Mouse (Mus musculus): ENCODE results near the gene Efna2.
"Not testable (repeated sequence)": the region's sequence is repeated elsewhere in the genome, so short reads cannot be mapped to it uniquely, and the experiment has no call there.

Gene Efna2

GRCm38 (mm10) chr10:80196778-80197581 is 17.7 kb downstream of the Efna2 start:
- DNase-seq = no peak

DNA sequence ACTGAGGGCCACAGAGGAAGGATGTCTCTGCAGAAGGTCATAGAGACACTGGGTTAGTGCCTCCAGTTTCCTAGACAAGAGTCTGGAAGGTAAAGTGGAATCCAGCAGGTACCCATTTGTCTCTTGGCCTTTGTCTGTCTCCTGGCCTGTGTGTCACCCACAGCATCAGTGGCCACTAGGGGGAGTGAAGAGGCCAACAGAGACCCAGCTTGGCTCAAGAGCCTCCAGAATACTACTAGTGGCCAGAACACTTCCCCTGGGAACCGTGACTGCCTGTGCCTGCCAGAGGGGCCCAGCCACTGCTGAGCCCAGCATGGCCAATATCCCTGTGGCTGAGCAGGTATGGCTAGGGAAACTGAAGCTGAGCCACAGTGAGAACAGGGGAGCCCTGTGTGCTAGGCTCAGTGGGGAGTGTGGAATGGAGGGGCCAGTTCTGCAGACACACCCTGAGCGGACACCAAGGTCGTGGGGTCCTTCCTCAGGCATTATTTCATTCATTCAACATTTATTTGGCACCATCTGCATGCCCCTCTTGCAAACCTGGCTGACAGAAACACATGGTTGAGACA is 20.2 kb downstream of the Efna2 start:
- DNase-seq = peak; percentile 80

GRCm38 (mm10) chr10:80200485-80200884 is 21.2 kb downstream of the Efna2 start:
- no peak for DNase-seq

DNA sequence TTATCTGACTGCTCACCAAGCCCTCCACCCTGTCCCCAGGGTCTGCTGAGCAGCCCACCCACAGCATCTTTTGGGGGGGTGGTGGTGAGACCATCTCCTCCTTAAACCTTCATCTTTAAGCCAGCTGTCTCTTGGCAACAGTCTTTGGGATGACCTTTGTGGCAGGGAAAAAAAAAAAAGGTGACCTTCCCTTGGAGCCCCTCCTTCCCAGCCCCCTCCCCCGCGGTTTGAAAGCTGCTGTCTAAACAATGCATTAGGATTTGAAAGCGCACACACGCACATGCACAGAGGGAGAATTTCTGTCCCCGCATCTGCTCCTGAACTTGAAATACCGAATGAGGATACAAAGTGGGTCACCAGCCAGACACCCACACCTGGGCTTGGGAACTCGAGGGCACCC is 24.8 kb downstream of the Efna2 start:
- no peak for DNase-seq

DNA sequence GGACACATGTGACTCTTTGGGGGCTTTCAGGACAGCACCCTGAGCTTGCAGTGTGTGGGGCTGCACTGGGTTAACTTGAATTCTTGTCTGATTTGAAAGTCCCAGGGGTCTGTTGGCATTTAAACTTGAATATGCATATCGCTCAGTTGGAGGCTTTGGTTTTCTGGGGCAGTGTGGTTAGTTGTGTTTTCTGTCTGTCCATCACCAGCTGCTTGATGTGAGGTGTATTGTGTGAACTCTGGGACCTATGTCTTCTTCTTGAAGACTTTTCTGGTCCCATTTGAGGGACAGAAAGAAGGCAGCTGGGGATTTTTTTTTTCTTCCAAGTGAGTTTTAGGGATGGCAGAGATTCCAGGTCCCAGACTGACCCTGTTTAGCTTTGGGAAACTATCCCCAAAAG is 27.9 kb downstream of the Efna2 start:
- no peak for DNase-seq

DNA sequence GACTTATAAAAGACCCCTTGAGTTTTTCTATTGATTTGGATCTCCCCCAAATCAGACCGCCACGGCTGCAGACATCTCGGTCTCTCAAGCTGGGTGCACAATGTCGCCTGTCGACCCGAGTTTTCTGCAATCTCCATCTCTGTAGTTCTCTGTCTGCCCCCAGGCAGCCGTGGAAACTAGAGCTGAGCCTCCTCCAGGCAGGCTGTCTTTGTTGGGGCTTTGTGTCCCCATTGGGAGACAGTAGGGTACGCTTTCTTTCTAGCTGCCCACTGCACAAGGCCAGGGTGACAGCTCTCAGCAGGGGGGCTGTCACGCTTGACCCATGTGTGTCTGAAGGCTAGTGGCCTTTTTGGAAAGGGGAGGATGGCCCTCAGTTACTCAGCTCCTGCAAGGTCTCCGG is 28.4 kb downstream of the Efna2 start:
- DNase-seq = no peak

DNA sequence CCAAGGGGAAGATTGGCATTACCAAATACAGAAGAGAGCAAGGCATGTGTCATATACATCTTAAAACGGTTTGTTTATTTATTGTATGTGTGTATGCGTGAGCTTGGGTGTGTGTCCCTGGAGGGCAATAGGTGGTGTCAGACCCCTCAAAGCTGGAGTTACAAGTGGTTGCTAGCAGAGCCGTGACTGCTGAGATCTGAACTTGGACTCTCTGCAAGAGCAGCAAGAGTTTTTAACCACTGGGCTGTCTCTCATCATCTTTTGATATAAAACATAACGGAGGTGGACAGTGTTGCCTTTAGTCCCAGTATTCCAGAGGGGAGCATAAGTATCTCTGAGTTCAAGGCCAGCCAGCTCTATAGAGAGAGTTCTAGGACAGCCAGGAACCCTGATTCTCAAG is 29.0 kb downstream of the Efna2 start:
- no peak for DNase-seq

DNA sequence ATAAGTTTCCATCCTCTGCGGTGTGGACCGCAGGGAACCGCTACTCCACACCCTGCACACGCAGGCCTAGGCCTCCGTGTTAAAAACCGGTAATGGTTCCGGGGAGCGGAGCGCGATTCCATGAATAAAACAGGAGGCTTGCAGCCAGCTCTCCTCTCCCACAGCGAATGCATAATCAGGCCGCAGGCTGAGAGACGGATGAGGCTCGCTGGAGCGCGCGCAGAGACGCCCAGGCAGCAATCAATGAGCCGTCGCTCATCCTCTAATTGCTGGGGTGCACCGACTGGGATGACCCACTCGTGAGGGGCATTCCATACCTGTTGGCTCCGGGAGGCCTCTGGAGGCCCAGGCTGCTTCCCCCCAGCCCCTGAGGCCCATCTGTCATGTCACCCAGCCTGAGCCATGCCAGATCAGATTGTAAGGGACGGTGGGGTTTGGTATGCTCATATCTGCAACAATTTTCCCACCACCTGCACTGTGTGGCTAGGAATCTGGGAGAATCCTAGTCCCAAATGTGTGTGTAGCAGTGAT is 29.6 kb downstream of the Efna2 start:
- DNase-seq = no peak

GRCm38 (mm10) chr10:80211547-80212103 is 32.3 kb downstream of the Efna2 start:
- not testable (repeated sequence) for DNase-seq

DNA sequence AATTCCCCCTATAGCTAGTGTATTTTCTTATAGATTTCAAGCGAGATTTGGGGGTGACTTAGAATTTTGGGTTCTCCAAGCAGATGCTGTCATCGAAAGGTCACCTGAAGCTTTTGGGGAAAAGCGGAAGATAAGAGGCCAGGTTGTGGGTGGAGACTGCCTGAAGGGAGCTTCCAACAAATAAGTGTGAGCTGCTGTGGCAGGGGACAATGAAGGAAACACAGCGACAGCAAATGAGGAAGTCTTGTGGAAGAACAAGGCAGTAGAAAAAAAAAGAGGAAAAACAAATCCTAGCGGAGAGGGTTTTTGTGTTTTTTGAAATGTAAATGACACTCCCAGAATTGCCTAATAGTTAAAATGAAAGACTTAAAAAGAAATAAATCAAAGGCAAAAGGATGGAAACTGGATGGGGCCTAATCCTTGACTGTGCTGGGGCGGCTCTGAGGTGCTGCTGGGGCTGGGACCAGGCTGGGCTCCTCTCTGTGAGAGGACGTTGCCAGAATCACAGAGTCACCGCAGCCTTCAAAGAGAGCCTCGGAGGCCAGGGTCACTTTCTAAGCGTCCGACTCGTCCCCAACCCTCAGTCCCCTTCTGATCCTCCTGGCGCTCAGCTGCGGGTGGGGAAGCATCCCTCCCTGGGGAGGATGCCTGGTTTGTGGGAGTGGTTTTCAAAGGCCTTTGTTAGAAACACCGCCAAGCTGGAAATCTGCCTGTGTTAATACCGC is 35.9 kb downstream of the Efna2 start:
- no peak for DNase-seq

DNA sequence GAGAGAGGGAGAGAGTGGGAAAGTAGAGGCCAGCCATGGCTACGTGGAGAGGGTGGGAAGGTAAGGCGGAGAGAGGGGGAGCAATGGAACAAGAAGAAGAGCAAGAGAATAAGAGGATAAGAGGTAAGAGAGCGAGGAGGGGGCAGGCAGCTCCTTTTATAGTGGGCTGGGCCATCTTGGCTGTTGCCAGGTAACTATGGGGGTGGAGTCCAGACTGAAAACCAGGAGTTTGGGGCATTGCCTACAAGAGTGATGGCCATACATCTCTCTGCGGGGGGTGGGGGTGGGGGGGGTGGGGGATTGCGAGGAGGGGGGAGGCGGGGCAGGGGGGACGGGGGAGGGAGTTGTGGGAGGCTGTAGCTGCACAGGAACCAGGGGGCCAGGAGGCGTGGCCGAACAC is 41.4 kb downstream of the Efna2 start:
- no peak for DNase-seq

GRCm38 (mm10) chr10:80223137-80223536 is 43.9 kb downstream of the Efna2 start:
- DNase-seq = not testable (repeated sequence)

GRCm38 (mm10) chr10:80226071-80226415 is 46.8 kb downstream of the Efna2 start:
- no peak for DNase-seq

DNA sequence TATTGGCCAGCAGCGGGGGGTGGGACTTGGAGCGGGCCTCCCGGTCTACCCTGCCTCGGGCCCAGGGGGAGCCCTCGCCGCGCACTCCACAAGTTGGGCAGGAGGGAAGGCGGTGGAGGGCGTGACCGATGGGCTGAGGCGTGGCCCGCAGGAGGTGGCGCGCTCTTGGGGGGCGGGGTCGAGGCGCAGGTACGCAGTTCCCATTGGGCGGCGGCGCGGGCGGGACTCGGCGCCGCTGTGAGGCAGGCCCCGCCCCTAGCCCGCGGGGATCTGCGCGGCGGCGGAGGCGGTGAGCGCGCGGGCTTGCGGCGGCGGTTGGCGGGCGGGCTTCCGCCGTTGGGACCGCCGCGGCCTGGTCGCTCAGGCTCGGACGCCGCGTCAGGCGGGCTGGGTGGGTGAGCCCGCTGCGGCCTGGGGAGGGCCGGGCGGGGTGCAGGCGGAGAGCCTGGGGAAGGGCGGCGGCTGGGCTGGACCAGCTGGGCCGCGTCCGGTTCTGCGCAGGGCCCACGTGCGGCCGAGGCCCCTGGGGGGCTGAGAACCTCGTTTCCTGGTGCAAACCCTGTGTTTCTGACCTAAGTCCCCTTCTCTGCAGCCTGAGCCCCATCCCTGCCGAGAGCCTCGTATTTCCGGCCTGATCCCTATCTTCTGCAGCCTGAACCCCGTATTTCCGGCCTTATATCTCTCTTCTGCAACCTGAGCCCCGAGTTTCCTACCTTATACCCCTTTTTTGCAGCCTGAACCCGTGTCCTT is 47.3 kb downstream of the Efna2 start, which contains the start of gene Mum1:
Mum1 (plus strand) TSS at position 19 of the 750 bp plus-strand sequence.
- peak; percentile 99 for DNase-seq

DNA sequence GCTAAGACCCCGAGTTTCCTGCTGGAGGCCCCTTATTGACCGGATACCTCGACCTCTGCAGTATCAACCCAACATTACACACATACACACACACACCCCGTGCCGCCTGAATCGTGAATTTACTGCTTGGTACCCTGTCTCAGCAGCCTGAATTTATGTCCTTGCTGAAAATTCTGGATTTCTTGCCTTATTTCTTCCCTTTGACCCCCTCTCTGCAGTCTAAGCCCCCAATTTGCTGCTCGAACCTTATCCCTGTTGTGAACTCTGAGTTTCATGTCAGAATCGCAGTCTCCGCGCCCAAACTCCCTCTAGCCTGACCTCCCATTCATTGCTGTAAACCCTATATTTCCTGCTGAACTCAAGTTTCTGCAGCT is 47.9 kb downstream of the Efna2 start:
- DNase-seq = no peak

DNA sequence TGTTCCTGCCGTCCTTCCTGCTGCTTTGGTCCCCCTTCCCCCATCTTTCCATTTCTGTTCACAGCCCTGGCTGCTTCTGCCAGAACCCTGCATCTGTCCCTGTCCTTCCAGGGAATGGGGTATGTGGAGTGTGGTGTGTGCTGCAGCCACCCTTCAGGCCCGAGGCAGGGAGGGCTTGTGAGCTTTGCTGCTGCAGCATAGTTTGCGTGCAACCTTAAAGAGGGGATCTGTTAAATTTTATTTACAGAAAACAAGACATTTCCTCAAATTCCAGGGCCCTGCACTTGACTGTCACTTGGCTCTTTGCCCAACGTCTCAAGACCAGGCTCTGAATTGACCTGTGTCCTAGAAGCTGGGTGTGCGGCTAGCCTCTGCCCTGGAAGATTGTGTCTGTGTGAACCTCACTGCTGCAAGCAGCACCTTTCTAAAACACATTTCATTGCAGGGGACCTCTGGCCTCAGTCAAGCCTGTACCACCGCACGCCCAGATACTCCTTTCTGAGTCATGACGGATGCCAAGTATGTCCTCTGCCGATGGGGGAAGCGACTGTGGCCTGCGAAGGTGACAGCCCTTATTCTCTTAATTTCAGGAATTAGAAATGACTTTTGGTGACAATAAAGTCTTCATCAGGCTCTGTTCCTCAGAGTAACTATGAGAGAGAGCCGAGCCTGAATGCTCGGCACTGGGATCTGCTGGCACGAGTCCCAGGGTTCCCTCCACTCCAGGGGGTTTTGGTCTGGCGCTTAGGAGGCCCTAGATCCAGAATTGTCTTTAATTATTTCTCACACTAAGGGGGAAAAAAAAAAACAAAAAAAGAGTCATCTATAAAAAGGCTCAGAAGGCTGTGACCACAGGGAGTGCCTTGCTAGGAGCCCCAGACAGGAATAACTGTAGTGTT is 48.8 kb downstream of the Efna2 start:
- DNase-seq = no peak

DNA sequence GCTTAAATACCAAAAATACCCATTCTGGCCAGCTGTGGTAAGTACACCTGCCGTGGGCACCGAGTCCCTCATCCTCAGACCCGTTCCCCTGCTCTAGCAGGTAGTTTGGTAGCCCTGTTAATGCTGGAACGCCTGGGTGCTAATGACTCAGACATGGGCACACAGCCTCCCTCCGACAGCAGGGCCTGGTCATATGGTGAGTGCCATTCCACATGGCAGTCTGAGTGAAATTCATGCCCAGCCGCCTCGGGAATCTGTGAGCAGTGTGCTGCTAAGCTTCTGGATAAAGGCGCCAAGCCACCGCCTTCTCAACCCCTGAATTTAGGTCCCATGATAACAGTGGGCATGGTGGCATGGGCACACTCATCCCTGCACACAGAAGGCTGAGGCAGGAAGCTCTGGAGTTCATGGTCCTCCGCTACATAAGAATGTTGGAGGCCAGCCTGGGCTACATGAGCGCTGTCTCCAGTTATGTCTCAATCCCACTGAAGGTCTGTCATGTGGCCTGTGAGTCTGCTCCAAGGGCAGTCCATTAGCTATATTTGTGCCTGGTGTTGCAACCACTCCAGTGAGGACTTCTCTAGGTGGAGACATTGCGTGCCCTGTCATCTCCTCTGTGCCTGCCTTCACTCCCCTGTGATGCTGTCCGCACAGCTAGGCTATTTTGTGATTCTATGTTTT is 57.0 kb downstream of the Efna2 start:
- DNase-seq = no peak

GRCm38 (mm10) chr10:80237020-80237419 is 57.7 kb downstream of the Efna2 start:
- no peak for DNase-seq

- no peak for DNase-seq
Measured at GRCm38 (mm10) chr10:80238306-80238705, 59.0 kb downstream of the Efna2 start.
